Mouse (Mus musculus) spleen, adult 2 months (tissue): Measurements from ENCODE around the gene Zfp280d. TPM values are rescaled to one million over a fixed set of nuclear protein-coding genes. Genes with fewer than 3 reads are reported as not detected.

Source experiments
- DNase-seq, 2 experiments: peaks; one replicate each; pipeline versions ENCODE4 v3.0.0 to v3.0.0-alpha.2; 2012 to 2021; ENCODE audit warnings: low spot score in 2 of 2, low read depth in 1 of 2
- H3K27ac ChIP-seq: fragments of 200-500 bp; 2 replicates; pipeline ENCODE4 v1.5.1; 2012; ENCODE audit warnings: low read length, inconsistent platforms; ENCODE audit not compliant: insufficient read depth
- H3K27me3 ChIP-seq: fragments of 200-500 bp; 2 replicates; pipeline ENCODE4 v1.6.1; 2012; ENCODE audit warnings: mild to moderate bottlenecking, moderate library complexity, low read length, inconsistent platforms; ENCODE audit not compliant: control insufficient read depth, insufficient read depth
- H3K36me3 ChIP-seq: fragments of 200-500 bp; 2 replicates; pipeline ENCODE4 v1.6.1; 2012; ENCODE audit warnings: mild to moderate bottlenecking, low read length, inconsistent platforms; ENCODE audit not compliant: control insufficient read depth, insufficient read depth
- H3K4me1 ChIP-seq: fragments of 200-500 bp; 2 replicates; pipeline ENCODE4 v1.6.1; 2011; ENCODE audit warnings: inconsistent platforms; ENCODE audit not compliant: control insufficient read depth, insufficient read depth, insufficient read length
- H3K4me3 ChIP-seq: fragments of 200-500 bp; 2 replicates; pipeline ENCODE4 v1.5.1; 2011; ENCODE audit warnings: mild to moderate bottlenecking, inconsistent platforms; ENCODE audit not compliant: insufficient read depth, insufficient read length; ENCODE audit errors: extremely low read depth
- CTCF ChIP-seq: fragments of 200-500 bp; IDR thresholded peaks from 2 replicates; pipeline ENCODE4 v1.5.1; 2011; ENCODE audit warnings: mild to moderate bottlenecking, inconsistent platforms; ENCODE audit not compliant: insufficient read depth, insufficient read length, insufficient replicate concordance; ENCODE audit errors: extremely low read depth
- POLR2A ChIP-seq: fragments of 200-500 bp; IDR thresholded peaks from 2 replicates; pipeline ENCODE4 v1.6.1; 2011; ENCODE audit warnings: low read depth, low read length, inconsistent platforms
- WGBS: fragments of 180-500 bp; shearing (Covaris S2); methylation state at CpG from one replicate; pipeline ENCODE4 v1.1.7; 2018; 5-methylcytosine and 5-hydroxymethylcytosine counted together
- polyA plus RNA-seq: library from polyadenylated mRNA; depleted of rRNA; stranded (reverse); fragments of >200 nt; gene quantifications from 2 replicates; pipeline ENCODE4 v1.2.3, GENCODE M21; 2012

Gene Zfp280d
- polyA plus RNA-seq, 1 experiment, result 6.8 TPM

DNA sequence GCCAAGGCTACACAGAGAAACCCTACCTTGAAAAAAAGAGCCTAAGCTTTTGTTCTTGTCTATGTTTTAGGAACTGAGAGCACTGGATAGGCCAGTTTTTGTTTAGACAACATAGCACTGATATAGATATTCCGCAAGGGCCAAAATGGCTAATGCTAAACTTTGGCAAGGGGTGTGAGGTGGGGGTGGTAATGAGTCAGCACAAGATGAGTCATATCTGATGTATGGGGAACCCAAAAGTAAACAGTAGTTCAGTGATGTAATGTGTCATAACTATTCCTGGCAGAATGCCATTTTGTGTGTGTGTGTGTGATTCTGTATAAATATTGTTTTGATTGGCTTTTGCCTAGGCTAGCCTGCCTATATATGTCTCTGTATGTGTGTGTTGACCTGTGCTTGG is 4.5 kb upstream of the Zfp280d start:
- Histone ChIP-seq H3K4me3 (no peak overlapping the region), H3K4me1 (no peaks in the 10 kb centered on the region), H3K27ac (no peak overlapping the region), H3K27me3 (no peaks in the 10 kb centered on the region), H3K36me3 (no peaks in the 10 kb centered on the region)
- WGBS, result 96% methylated on average over 1 of the region's 1 CpGs
- DNase-seq, result no peak
- TF ChIP-seq POLR2A (no peak), CTCF (no peak)

GRCm38 (mm10) chr9:72273646-72274410 is 832 bp upstream of the Zfp280d start:
- H3K27ac ChIP-seq, result no peak overlapping the region
- H3K36me3 ChIP-seq, result no peaks in the 10 kb centered on the region
- TF ChIP-seq CTCF (no peak), POLR2A (no peak)
- H3K4me1 ChIP-seq, result peaks cover 6% of the 10 kb centered on the region; the same call in 1 of the 2 replicates
- H3K4me3 ChIP-seq, result no peak overlapping the region; the same call in 1 of the 2 replicates
- DNase-seq, result no peak
- WGBS, result 95% methylated on average over 7 of the region's 7 CpGs
- no peaks in the 10 kb centered on the region for H3K27me3 ChIP-seq

DNA sequence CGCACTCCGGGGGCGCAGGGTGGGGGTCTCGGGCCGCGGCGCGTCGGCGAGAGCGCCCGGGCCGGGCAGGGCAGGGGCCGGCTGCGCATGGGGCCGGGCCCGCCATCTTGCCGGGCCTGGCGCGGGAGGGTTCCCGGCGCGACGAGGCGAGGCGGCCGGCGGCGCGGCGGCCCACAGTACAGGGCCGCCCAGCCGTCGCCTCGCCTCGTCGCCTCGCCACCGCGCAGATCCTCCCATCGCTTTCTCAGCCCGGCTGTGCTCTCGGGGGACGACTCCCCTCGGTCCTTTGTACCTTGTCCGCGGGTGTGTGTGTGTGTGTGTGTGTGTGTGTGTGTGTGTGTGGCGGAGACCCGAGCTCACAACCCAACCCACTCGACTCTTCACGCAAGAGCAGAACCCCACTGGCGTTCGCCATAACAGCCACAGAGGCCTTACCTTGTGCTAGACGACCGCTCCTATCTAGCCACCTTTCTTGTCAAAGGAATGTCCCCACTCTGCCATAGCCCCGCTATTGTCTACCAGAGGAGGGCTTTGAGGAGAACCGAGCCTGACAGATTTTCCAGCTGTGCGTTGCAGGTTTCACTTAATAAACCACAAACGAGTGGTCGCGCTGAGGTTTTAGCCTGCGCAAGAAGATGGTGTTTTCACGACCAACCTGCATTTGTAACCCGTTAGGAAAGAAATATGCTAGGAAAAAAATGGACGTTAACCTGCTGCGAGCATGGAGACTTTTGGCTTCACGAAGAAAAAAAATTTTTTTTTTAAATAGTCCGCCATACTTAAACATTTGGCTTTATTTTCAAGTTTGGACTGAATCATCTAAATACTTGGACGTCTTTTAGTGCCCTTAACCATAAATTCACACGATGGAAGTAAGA is 680 bp downstream of the Zfp280d start:
- peak; percentile 53 for DNase-seq
- H3K4me3 ChIP-seq, result peak overlapping the region; percentile 96
- H3K36me3 ChIP-seq, result no peaks in the 10 kb centered on the region
- H3K27me3 ChIP-seq, result no peaks in the 10 kb centered on the region
- peaks cover 6% of the 10 kb centered on the region; the same call in 1 of the 2 replicates for H3K4me1 ChIP-seq
- TF ChIP-seq POLR2A, result no peak
- TF ChIP-seq CTCF, result no peak
- 2% methylated on average over 58 of the region's 70 CpGs for WGBS
- H3K27ac ChIP-seq, result peak overlapping the region; percentile 97

GRCm38 (mm10) chr9:72275979-72276500 is 1.4 kb downstream of the Zfp280d start:
- no peak for DNase-seq
- no peak overlapping the region for H3K27ac ChIP-seq

GRCm38 (mm10) chr9:72276941-72277340 is 2.3 kb downstream of the Zfp280d start:
- Histone ChIP-seq H3K36me3 (no peaks in the 10 kb centered on the region), H3K4me1 (peaks cover 6% of the 10 kb centered on the region; the same call in 1 of the 2 replicates), H3K27ac (no peak overlapping the region), H3K4me3 (no peak overlapping the region), H3K27me3 (no peaks in the 10 kb centered on the region)
- DNase-seq, result no peak
- no peak for TF ChIP-seq CTCF

More at GRCm38 (mm10) chr9:72275979-72276500, 1.4 kb downstream of the Zfp280d start:
- peak overlapping the region; percentile 15; the same call in 1 of the 2 replicates for H3K4me3 ChIP-seq
- H3K36me3 ChIP-seq, result no peaks in the 10 kb centered on the region
- H3K27me3 ChIP-seq, result no peaks in the 10 kb centered on the region
- TF ChIP-seq POLR2A (no peak), CTCF (no peak)
- 61% methylated on average over 8 of the region's 8 CpGs for WGBS
- H3K4me1 ChIP-seq, result peaks cover 6% of the 10 kb centered on the region; the same call in 1 of the 2 replicates

DNA sequence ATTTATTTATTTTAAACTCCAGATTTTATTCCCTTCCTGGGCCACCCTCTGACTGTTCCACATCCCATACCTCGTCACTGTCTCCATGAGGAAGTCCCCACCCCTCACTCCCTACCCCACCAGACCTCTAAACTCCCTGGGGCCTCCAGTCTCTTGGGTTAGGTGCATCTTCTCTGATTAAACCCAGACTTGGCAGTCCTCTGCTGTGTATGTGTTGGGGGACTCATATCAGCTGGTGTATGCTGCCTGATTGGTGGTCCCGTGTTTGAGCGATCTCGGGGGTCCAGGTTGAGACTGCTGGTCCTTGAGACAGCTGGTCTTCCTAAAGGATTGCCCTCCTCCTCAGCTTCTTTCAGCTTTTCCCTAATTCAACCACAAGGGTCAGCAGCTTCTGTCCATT is 5.3 kb downstream of the Zfp280d start:
- Histone ChIP-seq H3K27ac (no peak overlapping the region), H3K27me3 (no peaks in the 10 kb centered on the region), H3K4me1 (peaks cover 6% of the 10 kb centered on the region; the same call in 1 of the 2 replicates), H3K4me3 (no peak overlapping the region), H3K36me3 (no peaks in the 10 kb centered on the region)
- no peak for TF ChIP-seq CTCF
- TF ChIP-seq POLR2A, result no peak
- DNase-seq, result no peak
- 89% methylated on average over 4 of the region's 4 CpGs for WGBS
